Mouse (Mus musculus) WW6 (cell line): ENCODE data around the gene Rbfox1.
A peak's percentile ranks its signal among the peaks of the same experiment; 100 is the strongest.

ENCODE experiments used
- DNase-seq: peaks from one replicate; pipeline ENCODE4 v3.0.0-alpha.2; 2013; ENCODE audit warnings: low read depth, low spot score

Rbfox1 gene

GRCm38 (mm10) chr16:6212916-6213315 is 327.8 kb downstream of the Rbfox1 start:
- DNase-seq = no peak

- no peak for DNase-seq
These were observed 342.3 kb downstream of the Rbfox1 start for GRCm38 (mm10) chr16:6227449-6227848.

- DNase-seq = no peak
These were observed 347.8 kb downstream of the Rbfox1 start for GRCm38 (mm10) chr16:6232966-6233365.

GRCm38 (mm10) chr16:6241393-6241792 is 356.2 kb downstream of the Rbfox1 start:
- no peak for DNase-seq

- no peak for DNase-seq
These were observed 357.3 kb downstream of the Rbfox1 start for GRCm38 (mm10) chr16:6242468-6242867.

- DNase-seq = no peak
These were observed 362.4 kb downstream of the Rbfox1 start for GRCm38 (mm10) chr16:6247569-6247968.

GRCm38 (mm10) chr16:6264557-6264956 is 379.4 kb downstream of the Rbfox1 start:
- no peak for DNase-seq

- DNase-seq = no peak
These were observed 380.5 kb downstream of the Rbfox1 start for GRCm38 (mm10) chr16:6265610-6266009.

GRCm38 (mm10) chr16:6271596-6272370 is 386.6 kb downstream of the Rbfox1 start:
- no peak for DNase-seq

- no peak for DNase-seq
These were observed 398.3 kb downstream of the Rbfox1 start for GRCm38 (mm10) chr16:6283496-6283895.

GRCm38 (mm10) chr16:6284317-6284716 is 399.2 kb downstream of the Rbfox1 start:
- DNase-seq = no peak

- no peak for DNase-seq
These were observed 402.5 kb downstream of the Rbfox1 start for GRCm38 (mm10) chr16:6287699-6288098.

- no peak for DNase-seq
These were observed 415.0 kb downstream of the Rbfox1 start for GRCm38 (mm10) chr16:6300112-6300511.

GRCm38 (mm10) chr16:6303082-6303481 is 417.9 kb downstream of the Rbfox1 start:
- DNase-seq = no peak

GRCm38 (mm10) chr16:6309940-6310339 is 424.8 kb downstream of the Rbfox1 start:
- no peak for DNase-seq

- DNase-seq = no peak
These were observed 425.9 kb downstream of the Rbfox1 start for GRCm38 (mm10) chr16:6310744-6311678.

- no peak for DNase-seq
These were observed 428.5 kb downstream of the Rbfox1 start for GRCm38 (mm10) chr16:6313689-6314088.

GRCm38 (mm10) chr16:6324832-6325231 is 439.7 kb downstream of the Rbfox1 start:
- no peak for DNase-seq

GRCm38 (mm10) chr16:6331400-6331939 is 446.3 kb downstream of the Rbfox1 start:
- DNase-seq = no peak

GRCm38 (mm10) chr16:6333273-6333672 is 448.1 kb downstream of the Rbfox1 start:
- no peak for DNase-seq

GRCm38 (mm10) chr16:6348103-6348502 is 462.9 kb downstream of the Rbfox1 start:
- DNase-seq = no peak

GRCm38 (mm10) chr16:6348581-6349241 is 463.6 kb downstream of the Rbfox1 start:
- peak; percentile 13 for DNase-seq
